Mouse (Mus musculus): ENCODE measurements at regions not wholly inside any gene's neighbourhood (a gene's known extent, or its start where the extent isn't known, plus 50 kb on each side); places are given as distances from the start of the nearest gene placed in this dataset.
"Not testable (repeated sequence)": the region's sequence is repeated elsewhere in the genome, so short reads cannot be mapped to it uniquely, and the experiment has no call there.

DNA sequence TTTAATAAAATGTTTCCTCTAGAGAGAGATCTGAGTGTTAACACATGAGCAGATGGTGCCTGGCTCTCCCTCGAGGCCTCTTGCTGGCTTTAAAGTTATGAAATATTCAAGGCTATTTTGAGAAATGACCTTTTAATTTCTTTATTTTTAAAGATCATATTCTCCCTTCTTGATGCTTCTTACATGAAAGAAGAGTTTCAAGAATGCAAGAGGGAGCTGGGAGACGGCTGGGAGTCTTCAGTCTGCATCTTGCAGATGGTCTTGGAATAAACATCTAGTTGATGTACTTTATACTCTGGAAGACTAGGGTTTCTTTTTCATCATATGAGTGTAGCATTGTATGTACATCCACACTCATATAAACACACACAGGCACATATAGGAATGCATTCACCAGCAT lies 189.0 kb downstream of the Zfp619 start:
- POLR2A ChIA-PET = no interaction called here
- CTCF ChIA-PET = no interaction called here

GRCm38 (mm10) chr7:39716340-39717150 lies 199.0 kb downstream of the Zfp619 start:
- ChIA-PET POLR2A (interaction anchor here in 2 of 4 experiments (0.7 to 1.0 kb wide), 3 partner anchors 11 to 61 kb away, joined by 3 read pairs; no protein-coding TSS in a partner anchor), CTCF (interaction anchor here in 3 of 4 experiments (0.6 to 1.4 kb wide), 10 partner anchors 23 to 1529 kb away, joined by 3 to 5 read pairs (median 3); no protein-coding TSS in a partner anchor)

DNA sequence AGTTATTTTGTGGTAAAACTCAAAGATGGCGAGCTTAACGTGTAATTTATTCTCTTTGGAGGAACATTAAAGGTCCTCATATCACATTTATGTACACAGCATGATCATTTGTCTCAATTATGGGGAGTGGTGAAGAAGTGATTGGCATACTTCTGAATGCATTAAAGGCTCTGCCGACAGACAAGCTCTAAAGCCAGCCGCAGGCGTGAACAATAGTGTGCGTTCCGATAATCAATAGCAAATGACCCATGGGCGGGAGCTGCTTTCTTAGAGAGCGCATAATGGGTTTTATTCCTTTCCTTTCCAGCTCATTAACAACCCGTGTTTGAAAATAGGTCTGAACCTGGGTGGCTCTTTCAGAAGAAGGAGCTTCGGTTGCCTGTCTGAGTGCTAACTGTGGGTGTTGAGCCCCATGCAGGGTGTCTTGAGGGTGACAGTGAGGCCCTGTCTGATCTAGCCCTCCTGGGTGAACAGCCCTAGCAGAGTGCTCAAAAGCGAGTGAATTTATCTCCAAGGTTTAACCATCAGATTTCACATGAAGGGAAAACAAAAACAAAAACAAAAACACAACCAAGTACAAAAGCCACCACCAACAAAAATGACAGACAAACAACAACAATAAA lies 210.5 kb downstream of the Zfp619 start:
- ChIA-PET POLR2A (interaction anchor here (0.5 to 0.9 kb wide), 6 partner anchors 12 to 1769 kb away, joined by 3 to 6 read pairs (median 3); no protein-coding TSS in a partner anchor), CTCF (no interaction called here)

DNA sequence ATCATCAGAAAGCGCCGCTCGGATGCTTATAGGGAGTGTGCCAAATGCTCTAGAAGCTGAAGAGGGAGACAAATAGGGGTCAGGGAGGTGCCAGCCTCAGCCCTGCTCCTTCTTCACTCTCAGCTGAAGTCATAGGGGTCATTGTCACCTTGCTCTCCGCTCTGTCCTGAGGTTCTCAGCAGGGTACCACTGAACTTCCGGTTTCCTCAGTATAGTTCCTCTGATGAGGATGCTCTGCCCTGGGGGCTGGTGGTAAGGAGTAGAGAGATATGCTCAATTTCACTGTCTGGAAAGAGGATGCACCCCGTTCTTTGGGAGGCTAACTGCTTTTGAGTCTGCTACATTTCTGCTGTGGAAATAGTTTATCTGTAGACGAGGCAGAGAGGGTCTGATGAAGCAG lies 211.4 kb downstream of the Zfp619 start:
- CTCF ChIA-PET = no interaction called here
- POLR2A ChIA-PET = interaction anchor here in 1 of 4 experiments (0.6 kb wide), 1 partner anchor 1710 kb away, joined by 3 read pairs; no protein-coding TSS in a partner anchor

- ChIA-PET CTCF (no interaction called here), POLR2A (no interaction called here)
Measured at GRCm38 (mm10) chr7:39729723-39730122, 212.2 kb downstream of the Zfp619 start.

- ChIA-PET POLR2A (interaction anchor here in 1 of 4 experiments (0.6 kb wide), 1 partner anchor 290 kb away, joined by 4 read pairs; no protein-coding TSS in a partner anchor), CTCF (no interaction called here)
Measured at GRCm38 (mm10) chr7:39732790-39733189, 215.2 kb downstream of the Zfp619 start.

GRCm38 (mm10) chr7:39748395-39748794 lies 230.8 kb downstream of the Zfp619 start:
- POLR2A ChIA-PET, CTCF ChIA-PET: not testable (repeated sequence)

- ChIA-PET POLR2A (no interaction called here), CTCF (no interaction called here)
Measured at GRCm38 (mm10) chr7:39750448-39750847, 232.9 kb downstream of the Zfp619 start.

- ChIA-PET POLR2A (no interaction called here), CTCF (interaction anchor here in 1 of 4 experiments (0.6 kb wide), 1 partner anchor 105 kb away, joined by 3 read pairs; no protein-coding TSS in a partner anchor)
Measured at GRCm38 (mm10) chr7:39764366-39764765, 246.8 kb downstream of the Zfp619 start.

GRCm38 (mm10) chr7:39765094-39765493 lies 247.5 kb downstream of the Zfp619 start:
- ChIA-PET POLR2A (no interaction called here), CTCF (interaction anchor here in 2 of 4 experiments (0.6 to 0.7 kb wide), 2 partner anchors 9 to 105 kb away, joined by 3 read pairs; no protein-coding TSS in a partner anchor)

GRCm38 (mm10) chr7:39773291-39773690 lies 255.7 kb downstream of the Zfp619 start:
- ChIA-PET CTCF (no interaction called here), POLR2A (no interaction called here)

GRCm38 (mm10) chr7:39789321-39789720 lies 271.8 kb downstream of the Zfp619 start:
- ChIA-PET CTCF (no interaction called here), POLR2A (no interaction called here)

DNA sequence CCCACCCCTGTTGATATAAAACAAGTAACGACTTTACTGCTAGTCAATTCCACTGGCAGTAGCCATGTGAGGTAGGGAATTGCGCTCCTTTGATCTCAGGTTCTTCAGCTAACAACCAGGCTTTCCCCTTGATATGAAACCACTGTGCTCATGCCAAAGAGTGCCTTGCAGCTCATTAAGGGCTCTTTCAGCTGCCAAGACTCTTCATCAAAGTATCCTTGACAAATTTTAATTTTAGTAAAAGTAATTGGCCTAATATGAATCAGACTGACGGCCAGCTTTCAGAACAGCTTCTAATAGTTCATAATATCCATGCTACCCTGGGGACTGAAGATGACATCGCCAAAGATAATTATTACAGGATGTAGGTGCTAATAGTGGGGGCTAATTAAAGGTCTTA lies 272.3 kb downstream of the Zfp619 start:
- POLR2A ChIA-PET = no interaction called here
- CTCF ChIA-PET = no interaction called here

- POLR2A ChIA-PET = no interaction called here
- CTCF ChIA-PET = no interaction called here
Measured at GRCm38 (mm10) chr7:39794751-39795150, 277.2 kb downstream of the Zfp619 start.

GRCm38 (mm10) chr7:39804276-39804675 lies 286.7 kb downstream of the Zfp619 start:
- ChIA-PET POLR2A (no interaction called here), CTCF (no interaction called here)

GRCm38 (mm10) chr7:39818036-39818435 lies 300.5 kb downstream of the Zfp619 start:
- ChIA-PET CTCF (no interaction called here), POLR2A (no interaction called here)

- ChIA-PET CTCF (no interaction called here), POLR2A (interaction anchor here in 1 of 4 experiments (0.6 kb wide), 1 partner anchor 1592 kb away, joined by 3 read pairs; no protein-coding TSS in a partner anchor)
Measured at GRCm38 (mm10) chr7:39822550-39823178, 305.1 kb downstream of the Zfp619 start.

DNA sequence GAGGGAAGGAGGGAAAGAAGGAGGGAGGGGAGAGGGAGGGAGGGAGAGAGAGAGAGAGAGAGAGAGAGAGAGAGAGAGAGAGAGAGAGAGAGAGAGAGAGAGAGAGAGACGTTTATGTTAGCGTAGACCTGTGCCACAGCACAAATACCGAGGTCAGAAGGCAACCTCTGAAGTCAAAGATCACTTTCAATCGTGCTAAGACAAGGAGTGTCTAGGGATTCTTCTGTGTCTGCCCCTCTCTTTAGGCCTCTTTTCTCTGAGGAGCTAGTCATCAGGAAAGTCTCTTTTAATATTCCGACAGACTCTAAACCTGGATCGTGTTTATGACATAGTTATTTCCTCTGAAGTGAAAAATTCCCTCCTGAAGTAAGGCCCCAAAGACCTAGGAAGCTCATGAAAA lies 310.8 kb downstream of the Zfp619 start:
- ChIA-PET CTCF (interaction anchor here in 1 of 4 experiments (0.5 kb wide), 1 partner anchor 1767 kb away, joined by 6 read pairs; no protein-coding TSS in a partner anchor), POLR2A (interaction anchor here in 1 of 4 experiments (0.5 to 0.6 kb wide), 2 partner anchors 310 to 1280 kb away, joined by 3 read pairs; no protein-coding TSS in a partner anchor)

DNA sequence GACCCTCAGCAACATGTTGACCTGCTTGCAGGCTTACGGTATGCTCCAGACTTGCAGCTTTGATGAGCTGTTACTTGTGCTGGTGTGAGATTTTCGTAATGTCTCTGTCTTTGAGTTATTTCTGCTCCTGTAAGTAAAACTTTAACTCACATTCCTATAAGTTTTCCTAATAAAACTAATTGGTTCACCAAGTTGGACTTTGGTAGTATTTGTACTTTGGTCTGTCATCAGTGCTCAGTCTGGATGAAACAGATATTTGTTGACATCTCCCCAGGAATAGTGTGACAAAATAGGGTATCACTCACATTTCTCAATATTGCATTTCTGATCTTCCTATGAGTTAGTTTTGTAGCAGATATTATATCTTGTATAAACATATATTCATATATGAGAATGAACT lies 313.3 kb downstream of the Zfp619 start:
- CTCF ChIA-PET = no interaction called here
- POLR2A ChIA-PET = interaction anchor here in 1 of 4 experiments (0.7 kb wide), 1 partner anchor 333 kb away, joined by 3 read pairs; no protein-coding TSS in a partner anchor

- ChIA-PET CTCF (no interaction called here), POLR2A (no interaction called here)
Measured at GRCm38 (mm10) chr7:39841988-39842387, 324.4 kb downstream of the Zfp619 start.
